ENCODE assay signal across 15 mouse cellular contexts in genomic region chr11:35417911-35418552, GRCm38 (mm10).
DNase-seq lines count a peak whose midpoint lies in the region; ATAC-seq lines count a peak whose summit lies in the region.
"Had no signal": no experiment of that assay in that cellular context is flagged by ENCODE, and none has a peak within 500 bp of the region (broad histone marks: within the 10 kb centered on the region; RNA-seq: fewer than 3 reads in every experiment).

No protein-coding gene starts in this region.

- peaks cover 68% of the 10 kb centered on the region for H3K4me1 ChIP-seq in heart, embryonic 10.5 days
- peaks cover 48% of the 10 kb centered on the region for H3K4me1 ChIP-seq in embryonic facial prominence, embryonic 15.5 days
- H3K4me1 ChIP-seq in stomach, embryonic 15.5 days, result peaks cover 31% of the 10 kb centered on the region
- H3K4me1 ChIP-seq in kidney, embryonic 16.5 days (ENCODE audit: insufficient read depth, low read length), result peaks cover 12% of the 10 kb centered on the region

- no peak overlapping the region for H3K9ac ChIP-seq in embryonic facial prominence, embryonic 15.5 days
- H3K9ac ChIP-seq in stomach, embryonic 15.5 days, result no peak overlapping the region
- no peak overlapping the region for H3K9ac ChIP-seq in kidney, embryonic 16.5 days (replicated peaks; ENCODE audit: low read length)
- H3K9ac ChIP-seq: kidney, embryonic 15.5 days; neural tube, embryonic 12.5 days had no signal

- H3K4me3 ChIP-seq in heart, embryonic 10.5 days, result no peak overlapping the region
- no peak overlapping the region for H3K4me3 ChIP-seq in embryonic facial prominence, embryonic 15.5 days (replicated peaks)
- H3K4me3 ChIP-seq in stomach, embryonic 15.5 days (replicated peaks), result no peak overlapping the region
- no peak overlapping the region for H3K4me3 ChIP-seq in kidney, embryonic 16.5 days (ENCODE audit: low read length)
- H3K4me3 ChIP-seq: kidney, embryonic 15.5 days; neural tube, embryonic 12.5 days had no signal

- H3K9me3 ChIP-seq in heart, embryonic 10.5 days, result no peaks in the 10 kb centered on the region
- H3K9me3 ChIP-seq in embryonic facial prominence, embryonic 15.5 days (replicated peaks), result no peaks in the 10 kb centered on the region
- no peaks in the 10 kb centered on the region for H3K9me3 ChIP-seq in stomach, embryonic 15.5 days
- H3K9me3 ChIP-seq in kidney, embryonic 16.5 days (ENCODE audit: low read length), result no peaks in the 10 kb centered on the region
- H3K9me3 ChIP-seq: kidney, embryonic 15.5 days; neural tube, embryonic 12.5 days had no signal

- 64% methylated on average over 13 of the region's 13 CpGs for WGBS in heart, embryonic 10.5 days
- 14% methylated on average over 13 of the region's 13 CpGs for WGBS in embryonic facial prominence, embryonic 15.5 days
- 30% methylated on average over 13 of the region's 13 CpGs for WGBS in stomach, embryonic 15.5 days
- WGBS in kidney, embryonic 16.5 days, result 42% methylated on average over 13 of the region's 13 CpGs

- DNase-seq in heart, embryonic 10.5 days (ENCODE audit: low spot score), result no peak
- DNase-seq in heart, adult 8-10 months (ENCODE audit: low spot score), result no peak
- DNase-seq in ZHBTc4 (ENCODE audit: low read depth, low spot score), result peak; percentile 85
- no peak for DNase-seq in retina, embryonic 14.5 days (ENCODE audit: low spot score)
- no peak for DNase-seq in retina, postnatal 1 day
- DNase-seq: cerebellum, adult 9-11 months; lung, postnatal 14 days; right cerebral cortex, postnatal 25 days had no signal

- peak; percentile 32; the same call in 1 of the 2 replicates for ATAC-seq in embryonic facial prominence, embryonic 15.5 days (ENCODE audit: insufficient number of reproducible peaks, low FRiP score, low TSS enrichment, low read depth)
- ATAC-seq in stomach, embryonic 15.5 days (ENCODE audit: insufficient read depth, low FRiP score, low read depth), result no peak
- ATAC-seq in kidney, embryonic 16.5 days (ENCODE audit: low FRiP score, low TSS enrichment), result no peak
- ATAC-seq: forebrain, embryonic 14.5 days had no signal

- no peak overlapping the region for H3K4me2 ChIP-seq in embryonic facial prominence, embryonic 15.5 days (replicated peaks)
- no peak overlapping the region for H3K4me2 ChIP-seq in stomach, embryonic 15.5 days
- H3K4me2 ChIP-seq in kidney, embryonic 16.5 days (replicated peaks; ENCODE audit: low read depth, low read length), result no peak overlapping the region
- H3K4me2 ChIP-seq: kidney, embryonic 15.5 days; neural tube, embryonic 12.5 days had no signal

- no peaks in the 10 kb centered on the region for H3K36me3 ChIP-seq in heart, embryonic 10.5 days
- H3K36me3 ChIP-seq in embryonic facial prominence, embryonic 15.5 days, result no peaks in the 10 kb centered on the region
- H3K36me3 ChIP-seq in stomach, embryonic 15.5 days, result no peaks in the 10 kb centered on the region
- H3K36me3 ChIP-seq in kidney, embryonic 16.5 days (ENCODE audit: insufficient read depth, low read length), result no peaks in the 10 kb centered on the region
- H3K36me3 ChIP-seq: kidney, embryonic 15.5 days; neural tube, embryonic 12.5 days had no signal

- H3K27me3 ChIP-seq in heart, embryonic 10.5 days (ENCODE audit: insufficient read depth, poor library complexity, severe bottlenecking), result no peaks in the 10 kb centered on the region
- H3K27me3 ChIP-seq in embryonic facial prominence, embryonic 15.5 days, result no peaks in the 10 kb centered on the region
- H3K27me3 ChIP-seq in stomach, embryonic 15.5 days (replicated peaks), result no peaks in the 10 kb centered on the region
- H3K27me3 ChIP-seq in kidney, embryonic 16.5 days (ENCODE audit: insufficient read depth, low read length), result no peaks in the 10 kb centered on the region
- H3K27me3 ChIP-seq: CH12.LX; kidney, embryonic 15.5 days; neural tube, embryonic 12.5 days had no signal

- peak overlapping the region; percentile 70 for H3K27ac ChIP-seq in heart, embryonic 10.5 days
- no peak overlapping the region for H3K27ac ChIP-seq in embryonic facial prominence, embryonic 15.5 days (replicated peaks)
- H3K27ac ChIP-seq in stomach, embryonic 15.5 days, result peak overlapping the region; percentile 69
- H3K27ac ChIP-seq in kidney, embryonic 16.5 days (ENCODE audit: low read length), result no peak overlapping the region
- H3K27ac ChIP-seq: kidney, embryonic 15.5 days; neural tube, embryonic 12.5 days had no signal

Comparison
In these comparisons a context has a peak if more than half of its experiments do, and no peak if none do; other contexts are left out.
1. H3K27ac ChIP-seq: peak in heart, embryonic 10.5 days (single experiment) and stomach, embryonic 15.5 days (single experiment); none in embryonic facial prominence, embryonic 15.5 days (single experiment) and kidney, embryonic 16.5 days (single experiment).